Mouse (Mus musculus) embryonic facial prominence, embryonic 15.5 days (tissue): ENCODE data around the gene Pde11a. TPM values are rescaled to one million over a fixed set of nuclear protein-coding genes. Genes with fewer than 3 reads are reported as not detected.
"Not testable (repeated sequence)": the region's sequence is repeated elsewhere in the genome, so short reads cannot be mapped to it uniquely, and the experiment has no call there.

Experiments used
- ATAC-seq: fragments of 200-750 bp; cut with Nextera tagmentation; 2 replicates; pipeline ENCODE4 v1.8.0; 2017; ENCODE audit warnings: low read depth, moderate TSS enrichment; ENCODE audit not compliant: insufficient number of reproducible peaks, low FRiP score, low TSS enrichment
- H3K27ac ChIP-seq: fragments of 300-500 bp; sonication (generic); replicated peaks from 2 replicates; pipeline ENCODE4 v1.5.1; 2015; ENCODE audit warnings: mild to moderate bottlenecking, inconsistent platforms
- H3K27me3 ChIP-seq: fragments of 300-500 bp; sonication (generic); 2 replicates; pipeline ENCODE4 v1.6.1; 2015; ENCODE audit warnings: inconsistent platforms
- H3K36me3 ChIP-seq: fragments of 300-500 bp; sonication (generic); 2 replicates; pipeline ENCODE4 v1.6.1; 2015; ENCODE audit warnings: mild to moderate bottlenecking, inconsistent platforms
- H3K4me1 ChIP-seq: fragments of 300-500 bp; sonication (generic); 2 replicates; pipeline ENCODE4 v1.6.1; 2015; ENCODE audit warnings: inconsistent platforms
- H3K4me2 ChIP-seq: fragments of 300-500 bp; sonication (generic); replicated peaks from 2 replicates; pipeline ENCODE4 v1.6.1; 2015; ENCODE audit warnings: mild to moderate bottlenecking, inconsistent platforms
- H3K4me3 ChIP-seq: fragments of 300-500 bp; sonication (generic); replicated peaks from 2 replicates; pipeline ENCODE4 v1.5.1; 2015; ENCODE audit warnings: mild to moderate bottlenecking, inconsistent platforms
- H3K9ac ChIP-seq: fragments of 300-500 bp; sonication (generic); 2 replicates; pipeline ENCODE4 v1.6.1; 2015; ENCODE audit warnings: inconsistent platforms
- H3K9me3 ChIP-seq: fragments of 300-500 bp; sonication (generic); replicated peaks from 2 replicates; pipeline ENCODE4 v1.6.1; 2016; ENCODE audit warnings: inconsistent platforms
- WGBS: fragments of 180-500 bp; shearing (Covaris S2); methylation state at CpG from one replicate; pipeline ENCODE4 v1.1.7; 2015; 5-methylcytosine and 5-hydroxymethylcytosine counted together
- polyA plus RNA-seq: library from polyadenylated mRNA; unstranded; fragments of >200 nt; fragmentation: Nextera tagmentation; extraction: Ambion mirVana; gene quantifications from 2 replicates; pipeline ENCODE4 v1.2.1, GENCODE M21; 2015

The Pde11a gene
- polyA plus RNA-seq, 1 experiment from 2014 or later = 0.41 TPM

DNA sequence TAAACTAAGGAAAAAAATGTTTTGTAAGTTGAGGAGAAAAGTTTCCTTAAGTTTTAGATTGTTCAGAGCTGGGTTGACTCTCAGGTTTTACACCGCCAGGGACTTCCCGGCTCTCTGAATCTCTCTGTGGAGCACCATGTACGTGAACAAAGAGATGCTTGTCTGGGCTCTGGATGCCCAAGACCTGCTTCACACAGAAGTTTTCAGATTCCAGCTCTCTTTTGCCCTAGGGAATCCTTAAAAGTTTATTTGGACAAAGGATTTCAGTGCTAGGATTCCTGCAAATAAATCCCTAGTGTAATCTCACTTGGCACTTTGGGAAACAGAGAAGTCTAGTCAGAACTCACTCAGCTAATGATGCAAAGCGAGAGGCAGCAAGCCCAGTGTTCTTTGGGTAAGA, 348.9 kb downstream of the Pde11a start:
- H3K4me3 ChIP-seq = no peak overlapping the region
- WGBS = 42% methylated on average over 4 of the region's 4 CpGs
- ATAC-seq = no peak
- H3K27me3 ChIP-seq = no peaks in the 10 kb centered on the region
- no peak overlapping the region for H3K9ac ChIP-seq
- H3K4me1 ChIP-seq = peaks cover 32% of the 10 kb centered on the region
- no peaks in the 10 kb centered on the region for H3K36me3 ChIP-seq
- no peak overlapping the region for H3K4me2 ChIP-seq
- H3K9me3 ChIP-seq = no peaks in the 10 kb centered on the region
- H3K27ac ChIP-seq = no peak overlapping the region

DNA sequence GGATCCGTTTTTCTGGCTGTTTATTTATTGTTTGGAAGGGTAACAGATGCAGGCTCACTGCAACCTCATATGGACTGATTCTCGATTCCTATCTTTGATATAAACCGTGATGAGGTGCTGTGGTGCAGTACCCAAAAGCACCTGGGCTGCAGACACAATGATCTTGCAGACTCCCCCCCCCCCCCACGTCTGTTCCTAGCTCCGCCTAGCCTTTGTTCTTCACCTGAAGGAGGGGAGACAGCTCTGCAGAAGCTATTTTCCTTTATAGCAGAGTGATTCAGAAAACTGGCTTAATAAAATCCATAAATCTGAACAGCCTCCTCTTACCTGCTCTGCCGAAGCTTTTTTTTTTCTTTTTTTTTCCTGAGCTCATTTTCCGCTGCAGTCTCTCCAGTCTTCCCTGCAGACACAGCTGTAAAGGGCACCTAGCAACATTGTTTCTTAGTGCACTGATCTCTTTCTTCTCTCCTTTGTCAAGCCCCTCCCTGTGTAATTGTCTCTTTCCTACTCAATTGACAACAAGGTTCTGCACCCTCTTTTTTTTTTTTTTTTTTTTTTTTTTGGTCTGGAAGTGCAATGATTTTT, 349.7 kb downstream of the Pde11a start:
- Histone ChIP-seq H3K9ac (no peak overlapping the region), H3K9me3 (no peaks in the 10 kb centered on the region), H3K4me1 (peaks cover 32% of the 10 kb centered on the region), H3K27me3 (no peaks in the 10 kb centered on the region), H3K4me2 (no peak overlapping the region), H3K27ac (no peak overlapping the region), H3K4me3 (no peak overlapping the region), H3K36me3 (no peaks in the 10 kb centered on the region)
- ATAC-seq = no peak
- 27% methylated on average over 7 of the region's 7 CpGs for WGBS

DNA sequence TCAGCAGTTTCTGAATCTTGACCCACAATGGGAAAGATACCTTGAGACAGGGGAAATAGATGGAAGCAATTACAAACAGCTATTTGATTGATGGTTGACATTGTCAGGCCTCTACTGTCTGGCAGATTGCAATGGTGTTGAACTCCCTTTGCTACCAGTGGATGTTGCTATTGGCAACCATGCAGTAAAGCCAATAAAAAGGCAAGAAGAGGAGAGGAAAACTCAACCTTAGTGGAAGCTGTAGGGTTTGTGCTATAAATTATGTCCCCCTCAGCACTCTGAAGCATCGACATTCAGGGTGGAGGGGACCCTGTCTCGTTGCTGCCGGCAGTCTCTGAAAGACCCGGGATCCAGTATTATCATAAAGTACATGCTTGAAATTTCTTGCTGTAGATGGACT, 350.2 kb downstream of the Pde11a start:
- H3K9me3 ChIP-seq = no peaks in the 10 kb centered on the region
- no peak overlapping the region for H3K27ac ChIP-seq
- no peak for ATAC-seq
- H3K9ac ChIP-seq = no peak overlapping the region
- peaks cover 32% of the 10 kb centered on the region for H3K4me1 ChIP-seq
- no peak overlapping the region for H3K4me3 ChIP-seq
- H3K4me2 ChIP-seq = no peak overlapping the region
- H3K36me3 ChIP-seq = no peaks in the 10 kb centered on the region
- no peaks in the 10 kb centered on the region for H3K27me3 ChIP-seq
- WGBS = 43% methylated on average over 4 of the region's 4 CpGs

DNA sequence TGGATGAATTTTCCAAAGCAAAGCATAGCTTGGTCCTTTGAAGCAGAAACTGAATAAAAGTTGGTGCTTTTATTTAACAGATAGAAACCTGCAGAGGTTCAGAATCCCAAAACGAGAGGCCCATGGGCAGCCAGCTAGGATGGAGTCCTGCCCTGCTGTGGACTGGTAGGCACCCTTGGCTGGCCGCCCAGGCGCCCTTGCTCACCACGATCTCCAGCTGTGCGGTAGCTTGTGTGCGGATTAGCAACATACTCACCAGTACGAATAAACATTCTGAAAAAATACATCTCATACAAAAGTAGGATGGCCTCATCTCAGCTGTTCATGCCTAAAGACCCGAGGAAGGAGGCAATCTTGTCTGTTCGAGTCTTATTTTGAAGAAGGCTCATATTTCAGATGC, 350.8 kb downstream of the Pde11a start:
- no peak for ATAC-seq
- no peak overlapping the region for H3K27ac ChIP-seq
- no peak overlapping the region for H3K4me3 ChIP-seq
- H3K27me3 ChIP-seq = no peaks in the 10 kb centered on the region
- no peaks in the 10 kb centered on the region for H3K36me3 ChIP-seq
- peaks cover 32% of the 10 kb centered on the region for H3K4me1 ChIP-seq
- H3K9me3 ChIP-seq = no peaks in the 10 kb centered on the region
- no peak overlapping the region for H3K9ac ChIP-seq
- WGBS = 49% methylated on average over 9 of the region's 9 CpGs
- no peak overlapping the region for H3K4me2 ChIP-seq

DNA sequence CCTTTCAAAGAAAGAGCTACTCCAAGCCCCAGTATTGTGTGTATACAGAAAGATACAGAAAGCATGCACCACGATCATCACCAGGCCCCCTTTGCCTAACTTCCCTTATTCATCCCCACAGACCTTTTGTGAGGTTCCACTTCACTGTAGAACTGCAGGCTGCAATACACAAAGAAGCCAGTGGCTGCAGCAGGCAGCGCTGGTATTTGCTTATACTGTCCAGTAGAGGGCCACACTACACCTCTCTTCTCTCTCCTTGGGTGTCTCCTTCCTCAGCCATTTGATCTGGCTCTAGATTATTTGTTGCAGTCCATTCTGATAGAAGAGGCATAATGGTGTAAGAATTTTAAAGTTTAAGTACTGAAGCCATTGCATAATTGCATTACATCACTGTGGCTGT, 353.4 kb downstream of the Pde11a start:
- H3K9me3 ChIP-seq = no peaks in the 10 kb centered on the region
- peaks cover 14% of the 10 kb centered on the region for H3K4me1 ChIP-seq
- no peaks in the 10 kb centered on the region for H3K36me3 ChIP-seq
- no peak overlapping the region for H3K27ac ChIP-seq
- no peak overlapping the region for H3K9ac ChIP-seq
- ATAC-seq = 0 out of 2 replicates have a peak, but pooled peaks have one; percentile 45
- H3K4me2 ChIP-seq = no peak overlapping the region
- WGBS = 0% methylated on average over 2 of the region's 2 CpGs
- no peak overlapping the region for H3K4me3 ChIP-seq
- H3K27me3 ChIP-seq = no peaks in the 10 kb centered on the region

DNA sequence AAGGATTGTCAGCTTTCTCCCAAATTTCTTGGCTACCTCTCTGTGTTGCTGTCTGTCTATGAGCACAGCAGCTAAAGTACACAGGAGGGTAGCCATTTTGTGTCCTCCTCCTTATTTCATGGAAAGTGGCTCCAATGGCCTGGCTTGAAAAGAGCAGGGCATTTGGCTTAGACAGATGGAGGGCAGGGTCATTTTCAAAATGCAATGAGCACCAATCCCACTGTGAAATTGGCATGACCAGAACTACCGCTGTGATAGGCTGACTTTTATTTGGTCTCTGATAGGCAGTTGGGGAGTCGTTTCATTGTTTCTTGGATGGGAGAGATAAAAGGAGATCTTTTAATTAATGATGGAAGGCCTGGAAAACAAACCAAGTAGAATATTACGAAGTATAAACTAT, 354.7 kb downstream of the Pde11a start:
- H3K27ac ChIP-seq = no peak overlapping the region
- no peaks in the 10 kb centered on the region for H3K36me3 ChIP-seq
- H3K4me2 ChIP-seq = no peak overlapping the region
- no peaks in the 10 kb centered on the region for H3K27me3 ChIP-seq
- no peak overlapping the region for H3K9ac ChIP-seq
- WGBS = 84% methylated on average over 3 of the region's 3 CpGs
- no peak for ATAC-seq
- H3K9me3 ChIP-seq = no peaks in the 10 kb centered on the region
- no peak overlapping the region for H3K4me3 ChIP-seq
- peaks cover 11% of the 10 kb centered on the region for H3K4me1 ChIP-seq

DNA sequence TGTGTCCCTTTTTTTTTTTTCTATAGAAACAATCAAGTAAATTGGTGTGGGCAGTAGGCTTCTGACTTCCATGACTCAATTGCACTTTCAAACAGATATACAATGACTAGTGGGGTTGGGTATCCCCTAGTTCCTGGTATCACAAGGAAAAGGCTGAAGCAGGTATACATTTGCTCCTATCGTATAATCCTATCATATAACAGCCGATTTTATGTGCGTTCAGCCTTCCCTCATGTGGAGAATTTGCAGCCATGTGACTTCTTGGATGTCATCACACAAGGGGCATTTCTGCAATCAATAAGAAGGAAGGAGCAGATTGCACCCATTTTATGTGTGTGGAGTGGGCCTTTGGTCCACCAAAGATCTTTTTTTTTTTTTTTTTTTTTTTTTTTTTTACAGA, 355.5 kb downstream of the Pde11a start:
- Histone ChIP-seq H3K9ac (no peak overlapping the region), H3K9me3 (no peaks in the 10 kb centered on the region), H3K4me1 (peaks cover 5% of the 10 kb centered on the region; the same call in 1 of the 2 replicates), H3K27me3 (no peaks in the 10 kb centered on the region), H3K4me2 (no peak overlapping the region), H3K4me3 (no peak overlapping the region), H3K36me3 (no peaks in the 10 kb centered on the region), H3K27ac (no peak overlapping the region)
- ATAC-seq = no peak
- WGBS = 96% methylated on average over 3 of the region's 3 CpGs

DNA sequence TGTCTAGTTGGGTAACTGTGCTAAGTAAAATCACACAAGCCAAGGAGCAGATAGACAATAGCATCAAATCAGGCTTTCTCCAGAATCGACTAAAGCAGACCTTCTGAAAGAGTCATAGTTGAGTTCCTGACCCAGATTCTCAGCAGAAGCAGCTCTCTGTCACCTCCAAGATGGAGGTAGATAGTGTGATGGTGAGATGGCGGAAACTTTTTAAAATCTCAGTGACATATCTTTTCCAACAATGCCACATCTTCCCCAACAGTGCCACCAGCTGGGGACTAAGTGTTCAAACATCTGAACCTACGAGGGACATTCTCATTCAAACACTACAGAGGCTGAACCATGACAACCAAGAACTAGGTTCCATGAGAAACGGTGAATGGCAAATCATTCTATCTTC, 355.9 kb downstream of the Pde11a start:
- Histone ChIP-seq H3K9ac (no peak overlapping the region), H3K27ac (no peak overlapping the region), H3K4me1 (no peaks in the 10 kb centered on the region), H3K4me3 (no peak overlapping the region), H3K27me3 (no peaks in the 10 kb centered on the region), H3K4me2 (no peak overlapping the region), H3K36me3 (no peaks in the 10 kb centered on the region), H3K9me3 (no peaks in the 10 kb centered on the region)
- ATAC-seq = no peak
- 93% methylated on average over 4 of the region's 4 CpGs for WGBS

DNA sequence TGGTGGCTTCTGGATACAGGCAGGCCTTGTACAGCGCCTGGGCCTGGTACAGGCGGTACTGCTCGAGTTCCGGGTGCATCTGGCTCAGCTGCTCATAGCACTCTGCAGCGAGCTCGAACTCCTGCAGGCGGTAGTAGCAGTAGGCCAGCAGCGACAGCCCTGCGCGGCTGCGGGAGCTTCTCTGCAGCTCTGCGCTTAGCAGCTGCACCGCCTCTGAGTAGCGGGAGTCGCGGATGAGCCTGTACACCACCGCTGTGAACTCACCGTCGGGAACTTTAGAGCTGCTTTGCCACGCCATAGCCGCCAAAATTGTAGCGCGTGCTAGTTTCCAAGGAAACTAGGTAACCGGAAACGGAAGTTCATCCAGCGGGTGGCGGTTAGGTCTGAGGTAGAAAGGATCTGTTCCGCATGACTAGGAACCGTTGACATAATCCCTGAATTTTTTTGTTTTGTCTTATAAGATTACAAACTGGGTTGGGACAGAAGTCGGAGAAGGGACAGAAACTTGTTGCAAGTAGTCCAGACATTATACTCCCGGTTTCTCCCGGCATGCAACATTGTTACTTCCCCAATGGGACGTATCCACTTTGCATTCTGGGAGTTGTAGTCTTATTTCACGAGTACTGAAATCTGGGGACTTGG, 357.0 kb downstream of the Pde11a start, which contains the start of gene Ttc30a1:
Gene Ttc30a1, minus strand, starts transcription at position 528 of the 642 bp plus-strand sequence.
- Histone ChIP-seq H3K4me2 (peak within 1 kb of the TSS; percentile 71), H3K4me3 (peak within 1 kb of the TSS; percentile 52), H3K9ac (peak within 1 kb of the TSS; percentile 26; the same call in 1 of the 2 replicates), H3K27ac (peak within 1 kb of the TSS; percentile 60)
- WGBS = 6% methylated on average over 34 of the region's 34 CpGs
- ATAC-seq = peak; percentile 75
- H3K4me1 ChIP-seq, H3K27me3 ChIP-seq, H3K9me3 ChIP-seq, H3K36me3 ChIP-seq: not testable (repeated sequence)

DNA sequence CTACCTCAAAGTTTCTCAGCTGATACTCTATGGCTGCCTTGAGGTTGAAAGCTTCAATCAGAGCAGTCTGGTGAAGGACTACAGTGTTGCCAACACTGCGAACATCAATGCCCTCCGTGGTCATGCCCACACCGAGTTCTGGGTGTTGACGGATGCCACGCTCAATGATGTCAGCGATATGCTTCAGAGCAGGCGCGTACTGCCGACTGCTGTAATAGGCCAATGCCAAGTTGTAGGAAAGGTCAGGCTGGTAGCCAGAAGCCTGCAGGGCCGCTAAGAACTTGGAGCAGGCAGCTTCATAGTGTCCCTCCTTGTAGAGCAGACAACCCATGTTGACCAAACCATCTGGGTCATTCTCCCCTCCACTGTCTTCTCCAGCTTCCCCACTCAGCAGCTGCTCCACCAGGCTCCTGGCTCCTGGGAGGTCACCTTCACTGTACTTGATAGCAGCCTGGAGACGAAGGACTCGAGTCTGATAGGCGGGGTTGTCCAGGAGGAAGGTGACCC, 357.6 kb downstream of the Pde11a start:
- ATAC-seq, H3K27ac ChIP-seq, H3K27me3 ChIP-seq, H3K4me1 ChIP-seq, H3K9me3 ChIP-seq, H3K9ac ChIP-seq, H3K36me3 ChIP-seq: not testable (repeated sequence)
- Histone ChIP-seq H3K4me3 (peak overlapping the region; percentile 52), H3K4me2 (peak overlapping the region; percentile 71)
- WGBS = 95% methylated on average over 13 of the region's 13 CpGs

DNA sequence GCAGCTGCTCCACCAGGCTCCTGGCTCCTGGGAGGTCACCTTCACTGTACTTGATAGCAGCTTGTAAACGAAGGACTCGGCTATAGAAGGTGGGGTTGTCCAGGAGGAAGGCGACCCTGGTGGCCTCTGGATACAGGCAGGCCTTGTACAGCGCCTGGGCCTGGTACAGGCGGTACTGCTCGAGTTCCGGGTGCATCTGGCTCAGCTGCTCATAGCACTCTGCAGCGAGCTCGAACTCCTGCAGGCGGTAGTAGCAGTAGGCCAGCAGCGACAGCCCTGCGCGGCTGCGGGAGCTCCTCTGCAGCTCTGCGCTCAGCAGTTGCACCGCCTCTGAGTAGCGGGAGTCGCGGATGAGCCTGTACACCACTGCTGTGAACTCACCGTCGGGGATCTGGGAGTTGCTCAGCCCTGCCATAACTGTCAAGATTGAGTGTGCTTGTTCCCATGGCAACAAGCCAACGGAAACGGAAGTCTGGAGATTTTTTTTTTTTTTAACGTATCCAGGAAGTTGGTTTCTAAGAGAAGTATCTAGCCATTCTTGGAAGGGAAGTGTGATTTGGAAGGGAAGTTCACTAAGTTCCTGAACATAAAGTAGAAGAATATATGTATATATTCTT, 360.7 kb downstream of the Pde11a start, which contains the start of gene Ttc30a2:
Gene Ttc30a2, minus strand, starts transcription at position 419 of the 617 bp plus-strand sequence.
- WGBS = 29% methylated on average over 22 of the region's 24 CpGs
- H3K27me3 ChIP-seq, H3K4me2 ChIP-seq, H3K4me1 ChIP-seq, ATAC-seq, H3K36me3 ChIP-seq, H3K9me3 ChIP-seq, H3K4me3 ChIP-seq, H3K27ac ChIP-seq, H3K9ac ChIP-seq: not testable (repeated sequence)
